In genomic region chr4:108318649-108319615, GRCm38 (mm10) we compare ENCODE assay signal across 11 mouse cellular contexts. TPM values are rescaled to one million over a fixed set of nuclear protein-coding genes. Genes with fewer than 3 reads are reported as not detected.
DNase-seq lines count a peak whose midpoint lies in the region; ATAC-seq and TF ChIP-seq lines count a peak whose summit lies in the region.
"Had no signal": no experiment of that assay in that cellular context is flagged by ENCODE, and none has a peak within 500 bp of the region (broad histone marks: within the 10 kb centered on the region; RNA-seq: fewer than 3 reads in every experiment).

No protein-coding gene starts in this region.

- no peak overlapping the region for H3K27ac ChIP-seq in liver, adult 2 months (replicated peaks; ENCODE audit: insufficient read depth, low read depth, low read length)
- H3K27ac ChIP-seq in bone marrow, adult 2 months (ENCODE audit: control insufficient read depth, insufficient read depth, low read depth, low read length, poor library complexity): peak overlapping the region; percentile 79
- H3K27ac ChIP-seq in forebrain, embryonic 16.5 days (ENCODE audit: low read length): no peak overlapping the region
- H3K27ac ChIP-seq: hindbrain, embryonic 15.5 days; limb, embryonic 10.5 days had no signal

- H3K9me3 ChIP-seq in forebrain, embryonic 16.5 days (ENCODE audit: control insufficient read depth, low read length): 0 out of 2 replicates have a peak, but pooled peaks cover 2% of the 10 kb centered on the region
- H3K9me3 ChIP-seq: hindbrain, embryonic 15.5 days; limb, embryonic 10.5 days had no signal

- H3K4me2 ChIP-seq in forebrain, embryonic 16.5 days (ENCODE audit: low read length): no peak overlapping the region
- H3K4me2 ChIP-seq: hindbrain, embryonic 15.5 days had no signal

- peak; percentile 59 for DNase-seq in liver, adult 2 months (ENCODE audit: extremely low read depth, low read depth, low spot score)
- DNase-seq in liver: no peak
- DNase-seq in thymus, postnatal 14 days: peak; percentile 84
- no peak for DNase-seq in adrenal gland, adult 18-20 months (ENCODE audit: low spot score in 2 of 2)
- DNase-seq in urinary bladder, postnatal 10 days (ENCODE audit: low spot score): no peak
- DNase-seq: cerebellum, adult 9-10 months had no signal

- H3K27me3 ChIP-seq in liver, adult 2 months (ENCODE audit: control insufficient read depth, insufficient read depth, low read length): no peaks in the 10 kb centered on the region
- no peaks in the 10 kb centered on the region for H3K27me3 ChIP-seq in forebrain, embryonic 16.5 days (replicated peaks; ENCODE audit: control insufficient read depth, insufficient read depth, low read length)
- H3K27me3 ChIP-seq: hindbrain, embryonic 15.5 days had no signal

- no peak for TF ChIP-seq CTCF in liver, adult 2 months (IDR thresholded peaks at IDR 0.05; ENCODE audit: low read depth, low read length)
- TF ChIP-seq CTCF in bone marrow, adult 2 months (IDR thresholded peaks at IDR 0.05; ENCODE audit: control insufficient read depth, insufficient read depth, low read length): no peak

- H3K9ac ChIP-seq in liver, adult 2 months (ENCODE audit: low read depth, low read length): no peak overlapping the region
- no peak overlapping the region for H3K9ac ChIP-seq in forebrain, embryonic 16.5 days (replicated peaks; ENCODE audit: low read depth, low read length)
- H3K9ac ChIP-seq: hindbrain, embryonic 15.5 days had no signal

- no peaks in the 10 kb centered on the region for H3K79me2 ChIP-seq in liver, adult 2 months (ENCODE audit: control insufficient read depth, insufficient read depth, low read length)

- no peaks in the 10 kb centered on the region for H3K36me3 ChIP-seq in liver, adult 2 months (ENCODE audit: control insufficient read depth, insufficient read depth, low read length)
- H3K36me3 ChIP-seq in forebrain, embryonic 16.5 days (ENCODE audit: control insufficient read depth, insufficient read depth): no peaks in the 10 kb centered on the region
- H3K36me3 ChIP-seq: hindbrain, embryonic 15.5 days; limb, embryonic 10.5 days had no signal

- peak; percentile 82 for ATAC-seq in megakaryocyte, adult 5-6 weeks (ENCODE audit: poor library complexity, severe bottlenecking)
- ATAC-seq in forebrain, embryonic 16.5 days: no peak

- WGBS in liver, adult 2 months: 32% methylated on average over 8 of the region's 8 CpGs
- 38% methylated on average over 8 of the region's 8 CpGs for WGBS in bone marrow, adult 2 months
- WGBS in forebrain, embryonic 16.5 days: 84% methylated on average over 7 of the region's 8 CpGs

- no peak overlapping the region for H3K4me3 ChIP-seq in liver, adult 2 months (ENCODE audit: insufficient read depth, low read depth, low read length)
- H3K4me3 ChIP-seq in bone marrow, adult 2 months (replicated peaks; ENCODE audit: control insufficient read depth, low read depth, low read length): no peak overlapping the region
- H3K4me3 ChIP-seq in forebrain, embryonic 16.5 days (replicated peaks; ENCODE audit: low read length): no peak overlapping the region
- H3K4me3 ChIP-seq: hindbrain, embryonic 15.5 days; limb, embryonic 10.5 days had no signal

- H3K4me1 ChIP-seq in liver, adult 2 months (ENCODE audit: control insufficient read depth, insufficient read depth, low read length): peaks cover 2% of the 10 kb centered on the region; the same call in 1 of the 2 replicates
- H3K4me1 ChIP-seq in bone marrow, adult 2 months (ENCODE audit: control insufficient read depth, insufficient read depth, low read length): peaks cover 6% of the 10 kb centered on the region; the same call in 1 of the 2 replicates
- H3K4me1 ChIP-seq in forebrain, embryonic 16.5 days (replicated peaks; ENCODE audit: control insufficient read depth, insufficient read depth, low read length): no peaks in the 10 kb centered on the region
- H3K4me1 ChIP-seq: hindbrain, embryonic 15.5 days had no signal

- no peak for TF ChIP-seq POLR2A in liver, adult 2 months (IDR thresholded peaks at IDR 0.05; ENCODE audit: extremely low read depth, insufficient read depth, low read length)
- TF ChIP-seq POLR2A in bone marrow, adult 2 months (IDR thresholded peaks at IDR 0.05; ENCODE audit: borderline replicate concordance, control insufficient read depth, low read depth, low read length): no peak

RNA-seq across cellular contexts. Expression of gene Coa7, which starts 9.0 kb away (rescaled TPM):
- total RNA-seq in liver, adult 2 months (2014; rRNA removed): 11.7 and 16.3 TPM in 2 replicates
- polyA plus RNA-seq in liver, adult 2 months (2012; rRNA removed): 19.3 and 21.9 TPM in 2 replicates
- 4.9 and 17.3 TPM in 2 replicates for polyA plus RNA-seq in bone marrow, adult 2 months (2011; ENCODE audit: insufficient read depth, insufficient read length, low replicate concordance, missing spikeins)
- total RNA-seq in megakaryocyte, adult 5-6 weeks (2015): 4.3 and 10.3 TPM in 2 replicates
- total RNA-seq in megakaryocyte, adult 5-6 weeks (2017): 3.8 and 14.3 TPM in 2 replicates
- total RNA-seq in adrenal gland, adult 18-20 months (2021): 10 to 100 TPM; 40.6 to 42.5 TPM
- polyA plus RNA-seq in forebrain, embryonic 16.5 days (2015; fragmentation: Nextera tagmentation; extraction: Ambion mirVana): 56.7 and 58.5 TPM in 2 replicates

RNA-seq across cellular contexts. Expression of gene Zyg11b, which starts 18.0 kb away (rescaled TPM):
- 25.4 and 28.8 TPM in 2 replicates for total RNA-seq in liver, adult 2 months (2014; rRNA removed)
- 5.8 and 6.4 TPM in 2 replicates for polyA plus RNA-seq in liver, adult 2 months (2012; rRNA removed)
- 3.3 and 5.5 TPM in 2 replicates for polyA plus RNA-seq in bone marrow, adult 2 months (2011; ENCODE audit: insufficient read depth, insufficient read length, low replicate concordance, missing spikeins)
- 17.6 and 18.9 TPM in 2 replicates for total RNA-seq in megakaryocyte, adult 5-6 weeks (2015)
- 21.6 and 25.9 TPM in 2 replicates for total RNA-seq in megakaryocyte, adult 5-6 weeks (2017)
- total RNA-seq in adrenal gland, adult 18-20 months (2021): 10 to 100 TPM; 28.8 to 43.9 TPM
- polyA plus RNA-seq in forebrain, embryonic 16.5 days (2015; fragmentation: Nextera tagmentation; extraction: Ambion mirVana): 37.3 and 37.6 TPM in 2 replicates

Comparison
In these comparisons a context has a peak if more than half of its experiments do, and no peak if none do; other contexts are left out.
1. DNase-seq: peak in liver, adult 2 months (single experiment) and thymus, postnatal 14 days (single experiment); none in liver (single experiment), adrenal gland, adult 18-20 months (0 of 2) and urinary bladder, postnatal 10 days (single experiment).